Mouse (Mus musculus): ENCODE results near the gene Eef1akmt2.

DNA sequence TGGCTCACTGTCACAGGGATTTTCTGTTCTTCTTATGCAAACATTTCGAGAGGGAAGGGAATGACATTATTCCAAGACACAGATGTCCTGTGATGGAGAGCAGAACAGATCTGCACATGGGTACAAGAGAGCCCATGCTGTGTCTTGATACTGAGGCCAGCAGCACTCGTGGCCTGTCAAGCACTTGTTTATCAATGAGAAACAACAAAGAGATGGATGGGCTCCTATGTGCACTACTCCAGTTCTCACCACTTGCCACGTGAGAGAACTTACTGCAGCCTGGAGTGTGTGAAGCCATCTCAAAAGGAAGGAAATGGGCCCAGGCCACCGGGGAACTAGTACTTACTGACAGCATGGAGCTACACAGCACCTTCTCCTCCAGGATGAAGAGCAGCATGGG, 66.0 kb downstream of the Eef1akmt2 start:
- no peak for TF ChIP-seq POLR2A (IDR thresholded peaks at IDR 0.05; ENCODE audit: extremely low read depth, insufficient read depth, low read length)
- no peak for TF ChIP-seq CTCF (IDR thresholded peaks at IDR 0.05; ENCODE audit: low read depth, low read length)

Data from liver, adult 2 months (tissue).